Mouse (Mus musculus) megakaryocyte, embryonic 14.5 days (primary cell): ENCODE results near the gene Plscr1.

Source experiments
- FLI1 ChIP-seq: IDR thresholded peaks from 2 replicates; pipeline ENCODE4 v1.6.1; 2012; ENCODE audit warnings: low read length, inconsistent platforms, mixed read lengths
- GATA1 ChIP-seq: IDR thresholded peaks from 3 replicates; pipeline ENCODE4 v1.6.1; 2012; ENCODE audit warnings: mixed read lengths, low read length, inconsistent platforms, borderline replicate concordance

DNA sequence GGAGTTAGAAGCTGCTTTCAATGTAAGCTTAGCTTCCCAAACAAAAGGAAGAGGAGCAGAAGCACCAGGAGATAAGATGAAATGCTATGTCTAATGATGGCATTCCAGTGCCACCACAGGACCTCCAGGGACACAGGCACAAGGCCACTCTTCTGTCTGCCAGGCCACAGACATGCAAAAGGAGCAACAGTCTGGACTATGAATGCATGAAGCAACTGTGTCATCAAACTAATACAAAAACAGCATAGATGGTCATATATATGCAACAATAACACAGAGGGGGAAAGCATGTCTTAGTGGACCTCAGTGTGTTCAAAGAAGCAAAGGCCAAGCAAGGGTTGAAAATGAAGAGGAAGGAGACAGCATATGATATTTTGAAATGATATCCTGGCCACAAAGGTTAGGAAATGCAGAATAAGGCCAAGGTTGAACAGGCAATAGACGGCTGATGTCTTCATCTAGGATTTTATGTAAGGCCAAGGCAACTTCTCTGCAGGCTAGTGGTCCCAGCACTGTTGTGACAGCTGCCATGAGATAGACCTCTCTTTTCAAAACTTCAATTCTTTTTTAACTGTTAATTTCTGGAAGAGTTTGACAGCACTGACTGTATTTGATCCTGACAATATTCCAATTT is 24.8 kb upstream of the Plscr1 start:
- no peak for TF ChIP-seq GATA1
- TF ChIP-seq FLI1, result no peak
